24 mouse cellular contexts compared by ENCODE assay signal in the genomic region with DNA sequence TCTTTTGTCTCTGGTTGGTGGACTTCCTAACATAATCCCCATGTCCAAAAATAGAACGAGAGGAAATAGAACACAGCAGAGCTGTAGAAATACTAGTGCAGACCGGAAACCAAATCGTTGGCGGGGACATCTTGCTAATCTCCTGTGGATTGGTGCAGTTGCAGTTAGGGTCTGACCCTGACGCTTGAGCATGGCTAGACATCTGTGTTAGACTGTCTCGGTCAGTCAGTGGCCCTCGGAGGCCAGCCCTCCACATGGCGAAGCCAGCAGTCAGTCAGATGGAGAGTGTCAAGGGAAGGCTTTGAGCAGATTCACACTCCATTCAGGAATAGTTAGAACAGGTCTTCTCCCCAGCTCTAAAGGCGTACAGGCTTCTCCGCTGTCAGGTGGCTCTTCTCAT.
DNase-seq lines count a peak whose midpoint lies in the region; ATAC-seq and TF ChIP-seq lines count a peak whose summit lies in the region.
"Had no signal": no experiment of that assay in that cellular context is flagged by ENCODE, and none has a peak within 500 bp of the region (broad histone marks: within the 10 kb centered on the region; RNA-seq: fewer than 3 reads in every experiment).

No protein-coding gene starts in this region.

- no peak for TF ChIP-seq CTCF in kidney, adult 2 months (conservative IDR thresholded peaks at IDR 0.05; ENCODE audit: insufficient read depth, insufficient read length, low read depth, low read length)

- H3K4me3 ChIP-seq in heart, embryonic 11.5 days (ENCODE audit: low read depth, low read length) = no peak overlapping the region
- H3K4me3 ChIP-seq in heart, embryonic 10.5 days = no peak overlapping the region
- no peak overlapping the region for H3K4me3 ChIP-seq in heart, embryonic 12.5 days
- no peak overlapping the region for H3K4me3 ChIP-seq in kidney, adult 2 months (ENCODE audit: insufficient read depth, low read depth, low read length)
- no peak overlapping the region for H3K4me3 ChIP-seq in hindbrain, embryonic 12.5 days
- H3K4me3 ChIP-seq: embryonic facial prominence, embryonic 12.5 days; erythroblast, embryonic 14.5 days; forebrain, embryonic 10.5 days; forebrain, embryonic 12.5 days had no signal

- H3K36me3 ChIP-seq in heart, embryonic 11.5 days (ENCODE audit: control insufficient read depth, insufficient read depth, low read length) = no peaks in the 10 kb centered on the region; the same call in 1 of the 2 replicates
- no peaks in the 10 kb centered on the region for H3K36me3 ChIP-seq in heart, embryonic 10.5 days
- no peaks in the 10 kb centered on the region for H3K36me3 ChIP-seq in heart, embryonic 12.5 days
- no peaks in the 10 kb centered on the region for H3K36me3 ChIP-seq in kidney, adult 2 months (ENCODE audit: control insufficient read depth, insufficient read depth, low read length)
- no peaks in the 10 kb centered on the region for H3K36me3 ChIP-seq in hindbrain, embryonic 12.5 days
- H3K36me3 ChIP-seq: embryonic facial prominence, embryonic 12.5 days; forebrain, embryonic 10.5 days; forebrain, embryonic 12.5 days had no signal

- ATAC-seq in heart, embryonic 11.5 days (replicated peaks; ENCODE audit: insufficient number of reproducible peaks, low FRiP score, low TSS enrichment) = no peak
- no peak for ATAC-seq in heart, embryonic 12.5 days (ENCODE audit: insufficient number of reproducible peaks, low FRiP score)
- ATAC-seq in hindbrain, embryonic 12.5 days (ENCODE audit: low FRiP score) = no peak
- ATAC-seq: forebrain, embryonic 14.5 days; forebrain, embryonic 16.5 days had no signal

- H3K4me1 ChIP-seq in heart, embryonic 11.5 days (ENCODE audit: control insufficient read depth, insufficient read depth, low read length) = no peaks in the 10 kb centered on the region
- no peaks in the 10 kb centered on the region for H3K4me1 ChIP-seq in heart, embryonic 10.5 days
- no peaks in the 10 kb centered on the region for H3K4me1 ChIP-seq in heart, embryonic 12.5 days (replicated peaks)
- H3K4me1 ChIP-seq in kidney, adult 2 months (ENCODE audit: control insufficient read depth, insufficient read depth, low read length) = no peaks in the 10 kb centered on the region
- no peaks in the 10 kb centered on the region for H3K4me1 ChIP-seq in hindbrain, embryonic 12.5 days
- H3K4me1 ChIP-seq: forebrain, embryonic 10.5 days; forebrain, embryonic 12.5 days had no signal

- H3K27me3 ChIP-seq in heart, embryonic 11.5 days (ENCODE audit: control insufficient read depth, insufficient read depth, low read length) = no peaks in the 10 kb centered on the region
- H3K27me3 ChIP-seq in heart, embryonic 10.5 days (ENCODE audit: insufficient read depth, poor library complexity, severe bottlenecking) = no peaks in the 10 kb centered on the region
- H3K27me3 ChIP-seq in heart, embryonic 12.5 days (replicated peaks) = no peaks in the 10 kb centered on the region
- H3K27me3 ChIP-seq in kidney, adult 2 months (replicated peaks; ENCODE audit: control insufficient read depth, insufficient read depth, low read length) = no peaks in the 10 kb centered on the region
- no peaks in the 10 kb centered on the region for H3K27me3 ChIP-seq in hindbrain, embryonic 12.5 days
- H3K27me3 ChIP-seq: embryonic facial prominence, embryonic 12.5 days; forebrain, embryonic 12.5 days had no signal

- H3K9ac ChIP-seq in heart, embryonic 11.5 days (ENCODE audit: low read depth, low read length) = no peak overlapping the region
- no peak overlapping the region for H3K9ac ChIP-seq in heart, embryonic 12.5 days
- no peak overlapping the region for H3K9ac ChIP-seq in hindbrain, embryonic 12.5 days
- H3K9ac ChIP-seq: embryonic facial prominence, embryonic 12.5 days; forebrain, embryonic 12.5 days had no signal

- no peak for TF ChIP-seq POLR2A in kidney, adult 2 months (IDR thresholded peaks at IDR 0.05; ENCODE audit: low read depth, low read length)

- peak; percentile 95 for DNase-seq in heart, adult 11 months
- DNase-seq in heart, embryonic 10.5 days (ENCODE audit: low spot score) = peak; percentile 56
- peak; percentile 15 for DNase-seq in kidney, adult 2 months
- no peak for DNase-seq in kidney, adult 9 months
- peak; percentile 16 for DNase-seq in heart, postnatal 4 days
- DNase-seq: adrenal gland, adult 2 months; adrenal gland, postnatal 10 days; adrenal gland, postnatal 25 days; cerebellum, adult 11 months; cerebellum, adult 18-20 months; cerebellum, adult 8-10 months; cerebellum, adult 9-11 months; cerebellum, postnatal 14 days; cerebellum, postnatal 36 days; embryo, embryonic 11 days had no signal

- WGBS in heart, embryonic 11.5 days (ENCODE audit: insufficient replicate concordance) = 80% methylated on average over 10 of the region's 10 CpGs
- 83% methylated on average over 10 of the region's 10 CpGs for WGBS in heart, embryonic 10.5 days
- 75% methylated on average over 10 of the region's 10 CpGs for WGBS in heart, embryonic 12.5 days
- WGBS in kidney, adult 2 months = 81% methylated on average over 10 of the region's 10 CpGs
- 87% methylated on average over 10 of the region's 10 CpGs for WGBS in hindbrain, embryonic 12.5 days

- no peaks in the 10 kb centered on the region for H3K9me3 ChIP-seq in heart, embryonic 11.5 days (replicated peaks; ENCODE audit: control insufficient read depth, low read length)
- no peaks in the 10 kb centered on the region for H3K9me3 ChIP-seq in heart, embryonic 10.5 days
- H3K9me3 ChIP-seq in heart, embryonic 12.5 days (replicated peaks) = no peaks in the 10 kb centered on the region
- no peaks in the 10 kb centered on the region for H3K9me3 ChIP-seq in hindbrain, embryonic 12.5 days (replicated peaks)
- H3K9me3 ChIP-seq: embryonic facial prominence, embryonic 12.5 days; forebrain, embryonic 10.5 days; forebrain, embryonic 12.5 days had no signal

- H3K4me2 ChIP-seq in heart, embryonic 11.5 days = no peak overlapping the region
- H3K4me2 ChIP-seq in heart, embryonic 12.5 days = no peak overlapping the region
- H3K4me2 ChIP-seq in hindbrain, embryonic 12.5 days (replicated peaks) = no peak overlapping the region
- H3K4me2 ChIP-seq: embryonic facial prominence, embryonic 12.5 days; forebrain, embryonic 12.5 days had no signal

- no peak overlapping the region for H3K27ac ChIP-seq in heart, embryonic 11.5 days (ENCODE audit: low read depth, low read length)
- no peak overlapping the region for H3K27ac ChIP-seq in heart, embryonic 10.5 days
- H3K27ac ChIP-seq in heart, embryonic 12.5 days (ENCODE audit: poor library complexity, severe bottlenecking) = no peak overlapping the region
- H3K27ac ChIP-seq in kidney, adult 2 months (ENCODE audit: insufficient read depth, low read depth, low read length) = no peak overlapping the region
- H3K27ac ChIP-seq in hindbrain, embryonic 12.5 days = no peak overlapping the region
- H3K27ac ChIP-seq: embryonic facial prominence, embryonic 12.5 days; forebrain, embryonic 10.5 days; forebrain, embryonic 12.5 days had no signal
